Mouse (Mus musculus): Measurements from ENCODE around the gene Pnliprp1. TPM values are rescaled to one million over a fixed set of nuclear protein-coding genes. Genes with fewer than 3 reads are reported as not detected.

The Pnliprp1 gene
- total RNA-seq (2021) = under 1 TPM in 1 of 2 experiments, not detected in 1; 0.67 TPM

- no peak for DNase-seq (ENCODE audit: low spot score in 2 of 2)
Observed at GRCm38 (mm10) chr19:58728445-58729031, at the start of gene Pnliprp1. Gene Pnliprp1 (plus strand): TSS chr19:58728887.

GRCm38 (mm10) chr19:58688933-58689332, 39.8 kb upstream of the Pnliprp1 start:
- intact Hi-C loops (cut with DNase I) = no loop called here

More at GRCm38 (mm10) chr19:58728445-58729031, at the start of gene Pnliprp1:
- intact Hi-C loops (cut with DNase I) = no loop called here

GRCm38 (mm10) chr19:58695314-58695713, 33.4 kb upstream of the Pnliprp1 start:
- intact Hi-C loops (cut with DNase I) = no loop called here
- DNase-seq (ENCODE audit: low spot score in 2 of 2) = no peak

More at GRCm38 (mm10) chr19:58688933-58689332, 39.8 kb upstream of the Pnliprp1 start:
- DNase-seq (ENCODE audit: low spot score in 2 of 2) = no peak

- intact Hi-C loops (cut with DNase I) = no loop called here
Observed at GRCm38 (mm10) chr19:58696235-58696634, 32.5 kb upstream of the Pnliprp1 start.

GRCm38 (mm10) chr19:58704556-58704955, 24.1 kb upstream of the Pnliprp1 start:
- DNase-seq (ENCODE audit: low spot score in 2 of 2) = no peak
- intact Hi-C loops (cut with DNase I) = no loop called here

More at GRCm38 (mm10) chr19:58696235-58696634, 32.5 kb upstream of the Pnliprp1 start:
- no peak for DNase-seq (ENCODE audit: low spot score in 2 of 2)

GRCm38 (mm10) chr19:58708611-58709010, 20.1 kb upstream of the Pnliprp1 start:
- DNase-seq (ENCODE audit: low spot score in 2 of 2) = no peak
- intact Hi-C loops (cut with DNase I) = no loop called here

GRCm38 (mm10) chr19:58717925-58718324, 10.8 kb upstream of the Pnliprp1 start:
- DNase-seq (ENCODE audit: low spot score in 2 of 2) = no peak
- intact Hi-C loops (cut with DNase I) = no loop called here

- intact Hi-C loops (cut with DNase I) = no loop called here
Observed at GRCm38 (mm10) chr19:58720439-58720838, 8.2 kb upstream of the Pnliprp1 start.

GRCm38 (mm10) chr19:58726551-58726950, 2.1 kb upstream of the Pnliprp1 start:
- intact Hi-C loops (cut with DNase I) = no loop called here
- no peak for DNase-seq (ENCODE audit: low spot score in 2 of 2)

More at GRCm38 (mm10) chr19:58720439-58720838, 8.2 kb upstream of the Pnliprp1 start:
- DNase-seq (ENCODE audit: low spot score in 2 of 2) = no peak

- intact Hi-C loops (cut with DNase I) = no loop called here
- no peak for DNase-seq (ENCODE audit: low spot score in 2 of 2)
Observed at GRCm38 (mm10) chr19:58727756-58728155, 931 bp upstream of the Pnliprp1 start.

GRCm38 (mm10) chr19:58733216-58733615, 4.5 kb downstream of the Pnliprp1 start:
- no peak for DNase-seq (ENCODE audit: low spot score in 2 of 2)
- intact Hi-C loops (cut with DNase I) = no loop called here

- no peak for DNase-seq (ENCODE audit: low spot score in 2 of 2)
- intact Hi-C loops (cut with DNase I) = no loop called here
Observed at GRCm38 (mm10) chr19:58738111-58738510, 9.4 kb downstream of the Pnliprp1 start.

- DNase-seq (ENCODE audit: low spot score in 2 of 2) = peak in 1 of 2 experiments; percentile 0
Observed at GRCm38 (mm10) chr19:58741036-58741435, 12.3 kb downstream of the Pnliprp1 start.

GRCm38 (mm10) chr19:58742711-58743110, 14.0 kb downstream of the Pnliprp1 start:
- DNase-seq (ENCODE audit: low spot score in 2 of 2) = no peak
- intact Hi-C loops (cut with DNase I) = no loop called here

More at GRCm38 (mm10) chr19:58741036-58741435, 12.3 kb downstream of the Pnliprp1 start:
- intact Hi-C loops (cut with DNase I) = no loop called here

GRCm38 (mm10) chr19:58743736-58744135, 15.0 kb downstream of the Pnliprp1 start:
- no peak for DNase-seq (ENCODE audit: low spot score in 2 of 2)
- intact Hi-C loops (cut with DNase I) = no loop called here

- DNase-seq (ENCODE audit: low spot score in 2 of 2) = no peak
- intact Hi-C loops (cut with DNase I) = no loop called here
Observed at GRCm38 (mm10) chr19:58747498-58748000, 18.9 kb downstream of the Pnliprp1 start.

- intact Hi-C loops (cut with DNase I) = no loop called here
- no peak for DNase-seq (ENCODE audit: low spot score in 2 of 2)
Observed at GRCm38 (mm10) chr19:58750822-58751221, 22.1 kb downstream of the Pnliprp1 start.

GRCm38 (mm10) chr19:58751504-58751903, 22.8 kb downstream of the Pnliprp1 start:
- DNase-seq (ENCODE audit: low spot score in 2 of 2) = no peak
- intact Hi-C loops (cut with DNase I) = no loop called here

- intact Hi-C loops (cut with DNase I) = no loop called here
- no peak for DNase-seq (ENCODE audit: low spot score in 2 of 2)
Observed at GRCm38 (mm10) chr19:58758871-58759270, 30.2 kb downstream of the Pnliprp1 start.

GRCm38 (mm10) chr19:58759423-58759822, 30.7 kb downstream of the Pnliprp1 start, which contains the start of gene Pnliprp2:
Gene Pnliprp2 (plus strand): TSS chr19:58759719.
- intact Hi-C loops (cut with DNase I) = no loop called here
- no peak for DNase-seq (ENCODE audit: low spot score in 2 of 2)

GRCm38 (mm10) chr19:58762316-58762715, 33.6 kb downstream of the Pnliprp1 start:
- DNase-seq (ENCODE audit: low spot score in 2 of 2) = no peak
- intact Hi-C loops (cut with DNase I) = loop anchor here (2.0 to 10.0 kb wide), 2 partner anchors 140 to 442 kb away; no protein-coding TSS in a partner anchor
